Mouse (Mus musculus) left cerebral cortex, adult 8-10 months (tissue): Measurements from ENCODE around the gene Crtc2. TPM values are rescaled to one million over a fixed set of nuclear protein-coding genes. Genes with fewer than 3 reads are reported as not detected.
A peak's percentile ranks its signal among the peaks of the same experiment; 100 is the strongest.

Source experiments
- DNase-seq, 2 experiments: peaks; one replicate each; pipeline ENCODE4 v3.0.0; 2022; ENCODE audit warnings: low spot score in 2 of 2
- total RNA-seq, 4 experiments: library from RNA; stranded (reverse); gene quantifications; 2 replicates each; pipeline ENCODE4 v1.2.4; 2022

Crtc2 gene
- total RNA-seq: 10 to 100 TPM; 33.0 to 41.6 (median 35.8) TPM

DNA sequence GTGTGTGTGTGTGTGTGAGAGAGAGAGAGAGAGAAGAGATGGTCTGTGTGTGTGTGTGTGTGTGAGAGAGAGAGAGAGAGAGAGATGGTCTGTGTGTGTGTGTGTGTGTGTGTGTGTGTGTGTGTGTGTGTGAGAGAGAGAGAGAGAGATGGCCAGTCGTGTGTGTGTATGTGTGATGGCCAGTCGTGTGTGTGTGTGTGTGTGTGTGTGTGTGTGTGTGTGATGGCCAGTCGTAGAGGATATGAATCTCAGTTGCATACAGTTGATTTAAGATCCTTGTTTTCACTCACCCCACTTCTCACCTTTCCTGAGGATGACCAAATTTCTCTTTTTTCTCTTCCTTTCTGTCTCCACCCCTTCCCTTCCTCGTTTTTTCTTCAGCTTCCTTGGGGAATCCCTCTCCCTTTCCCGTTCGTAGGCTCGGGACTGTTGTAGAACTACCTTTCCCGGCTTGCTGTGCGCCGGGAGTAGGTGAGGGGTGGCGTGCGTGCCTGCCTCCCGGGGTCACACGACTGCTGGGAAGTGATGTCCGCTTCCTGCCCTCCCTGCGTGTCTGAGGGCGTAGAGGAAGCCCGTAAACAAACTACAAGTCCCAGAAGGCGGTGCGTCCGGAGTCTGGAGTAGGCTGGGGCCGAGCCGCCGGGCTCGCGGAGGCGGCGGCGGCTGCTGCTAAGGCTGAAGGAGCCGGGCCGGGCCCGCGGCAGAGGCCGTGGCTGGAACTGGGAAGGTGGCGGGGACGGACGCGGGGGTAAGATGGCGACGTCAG, at the start of gene Crtc2:
TSS of gene Crtc2 (plus strand) at position 511 of the 766 bp plus-strand sequence.
- peak; percentile 87 to 99 for DNase-seq

DNA sequence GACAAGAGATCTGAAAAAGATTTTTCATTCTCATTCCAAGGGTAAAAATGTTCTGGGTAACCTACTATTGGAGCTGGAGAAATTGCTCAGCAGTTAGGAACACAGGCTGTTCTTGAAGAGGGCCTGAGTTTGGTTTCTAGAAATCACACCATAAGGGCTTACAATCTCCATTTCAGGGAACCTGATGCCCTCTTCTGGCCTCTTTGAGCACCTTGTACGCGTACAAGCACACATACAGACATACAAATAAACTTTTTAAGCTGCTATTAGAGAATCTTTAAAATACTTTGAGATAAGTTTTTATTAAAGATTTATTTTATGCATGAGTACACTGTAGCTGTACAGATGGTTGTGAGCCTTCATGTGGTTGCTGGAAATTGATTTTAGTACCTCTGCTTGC, 49.4 kb upstream of the Crtc2 start:
- no peak for DNase-seq

DNA sequence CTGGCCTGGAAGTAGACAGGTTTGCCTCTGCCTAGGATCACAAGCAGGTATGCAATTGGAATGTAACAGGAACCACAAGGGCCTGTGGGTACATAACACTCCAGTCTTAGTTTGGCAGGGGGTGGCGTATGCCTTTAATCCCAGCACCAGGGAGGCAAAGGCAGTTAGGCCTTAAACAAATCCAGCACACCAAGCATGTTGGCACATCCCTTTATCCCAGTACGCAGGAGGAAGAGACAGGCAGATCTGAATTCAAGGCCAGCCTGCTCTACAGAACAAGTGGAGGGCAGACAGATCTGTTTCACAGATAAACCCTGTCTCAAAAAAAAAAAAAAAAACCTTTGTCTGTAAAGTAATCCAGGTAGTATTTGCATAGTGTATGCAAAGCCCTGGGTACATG, 45.3 kb upstream of the Crtc2 start:
- DNase-seq: no peak

GRCm38 (mm10) chr3:90209908-90210566, 43.9 kb upstream of the Crtc2 start:
- no peak for DNase-seq

GRCm38 (mm10) chr3:90211475-90212398, 42.2 kb upstream of the Crtc2 start:
- DNase-seq: no peak

DNA sequence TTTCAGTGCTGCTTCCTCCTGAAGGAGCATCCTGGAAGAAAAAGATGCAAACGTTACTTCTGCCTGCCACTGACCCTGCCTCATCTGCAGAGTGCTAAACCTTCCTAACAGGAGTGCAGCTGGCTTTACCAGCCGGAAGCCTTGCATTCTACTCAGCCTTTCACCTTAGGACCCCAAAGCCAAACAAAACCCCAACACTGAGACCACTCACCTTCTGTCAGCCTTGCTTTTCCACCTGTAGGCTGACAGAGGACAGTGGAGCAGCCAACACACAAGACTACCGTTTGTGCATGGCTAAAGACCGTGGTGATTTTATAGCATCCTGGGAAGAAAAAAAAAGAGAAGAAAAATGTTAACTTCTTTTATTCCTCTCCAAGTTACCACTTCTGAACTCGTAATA, 41.2 kb upstream of the Crtc2 start:
- DNase-seq: no peak

- peak; percentile 92 to 95 for DNase-seq
Observed at GRCm38 (mm10) chr3:90213377-90213866, 40.5 kb upstream of the Crtc2 start, which contains the start of the genes Rps27 and Rab13. Gene Rps27 (minus strand): TSS chr3:90213651. Gene Rab13 (plus strand): TSS chr3:90213695.

DNA sequence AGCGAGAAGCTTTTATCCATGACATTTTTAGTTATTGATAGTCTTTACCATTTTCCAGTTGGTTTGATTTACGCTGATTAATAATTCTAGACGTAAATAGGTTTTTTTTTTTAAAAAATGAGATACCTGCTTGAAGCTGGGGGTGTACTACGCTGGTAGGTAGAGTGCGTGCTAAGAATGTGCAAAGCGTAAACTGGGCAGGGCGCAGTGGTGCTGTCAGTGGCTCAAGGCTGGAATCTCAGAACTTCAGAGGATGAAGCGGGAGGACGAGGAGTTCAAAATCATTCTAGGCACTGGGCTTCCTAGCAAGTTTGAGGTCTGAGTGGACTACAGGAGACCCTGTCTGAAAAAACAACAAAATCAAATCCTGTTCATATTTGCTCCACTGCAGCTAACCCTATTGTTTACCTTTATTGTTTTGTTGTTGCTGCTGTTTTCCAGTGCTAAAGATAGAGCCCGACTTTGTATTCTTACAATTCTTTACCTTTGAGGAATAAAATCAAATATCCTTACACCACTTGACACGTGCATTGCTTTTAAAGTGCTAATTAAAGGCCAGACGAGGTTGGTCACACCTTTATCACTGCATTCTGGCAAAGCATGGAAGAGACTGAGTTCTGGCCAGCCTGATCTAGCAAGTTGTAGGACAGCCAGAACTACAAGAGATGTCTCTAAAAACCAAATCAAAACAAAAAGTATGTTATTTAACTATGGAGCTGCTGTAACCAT, 39.8 kb upstream of the Crtc2 start:
- peak in 1 of 2 experiments; percentile 23 for DNase-seq

GRCm38 (mm10) chr3:90215825-90216380, 38.1 kb upstream of the Crtc2 start:
- DNase-seq: no peak

- DNase-seq: no peak
Observed at GRCm38 (mm10) chr3:90220088-90220487, 33.9 kb upstream of the Crtc2 start.

GRCm38 (mm10) chr3:90220531-90220951, 33.4 kb upstream of the Crtc2 start:
- DNase-seq: peak in 1 of 2 experiments; percentile 26

DNA sequence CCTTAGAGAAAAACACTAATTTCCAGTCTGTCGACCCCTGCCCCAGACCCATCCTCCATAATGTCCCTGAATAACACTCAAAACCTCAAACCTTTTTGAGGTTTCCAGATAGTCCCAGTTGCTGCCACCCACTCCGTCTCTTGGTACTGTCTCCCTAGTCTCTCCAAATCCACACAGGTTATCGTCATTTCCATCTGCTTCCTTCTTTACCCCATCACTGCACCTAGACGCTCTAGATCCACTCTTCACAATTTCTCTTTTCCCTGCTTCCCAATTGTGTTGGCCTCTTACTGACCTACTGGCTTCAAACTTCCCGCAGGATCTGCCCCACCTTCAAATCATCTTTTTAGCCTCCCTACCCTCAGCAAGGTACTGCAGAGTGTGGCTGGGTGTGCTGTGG, 32.8 kb upstream of the Crtc2 start:
- no peak for DNase-seq

- no peak for DNase-seq
Observed at GRCm38 (mm10) chr3:90222455-90222854, 31.5 kb upstream of the Crtc2 start.

GRCm38 (mm10) chr3:90222941-90223340, 31.0 kb upstream of the Crtc2 start:
- DNase-seq: no peak

DNA sequence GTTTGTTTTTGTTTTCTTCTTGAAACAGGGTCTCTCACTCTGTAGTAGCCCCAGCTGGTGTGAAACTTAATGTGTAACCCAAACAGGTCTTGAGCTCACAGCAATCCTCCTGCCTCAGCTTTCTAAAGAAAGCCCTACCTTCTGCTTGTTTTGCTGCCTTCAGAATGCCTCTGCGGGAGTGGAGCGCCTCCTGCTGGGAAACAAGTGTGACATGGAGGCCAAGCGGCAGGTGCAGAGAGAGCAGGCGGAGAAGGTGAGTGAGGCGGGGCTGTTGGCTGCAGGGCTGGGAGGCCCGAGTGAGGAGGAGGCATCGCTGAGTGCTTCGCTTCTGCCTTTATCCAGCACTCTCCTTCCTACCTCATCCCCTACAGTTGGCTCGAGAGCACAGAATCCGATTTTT, 29.6 kb upstream of the Crtc2 start:
- DNase-seq: no peak

DNA sequence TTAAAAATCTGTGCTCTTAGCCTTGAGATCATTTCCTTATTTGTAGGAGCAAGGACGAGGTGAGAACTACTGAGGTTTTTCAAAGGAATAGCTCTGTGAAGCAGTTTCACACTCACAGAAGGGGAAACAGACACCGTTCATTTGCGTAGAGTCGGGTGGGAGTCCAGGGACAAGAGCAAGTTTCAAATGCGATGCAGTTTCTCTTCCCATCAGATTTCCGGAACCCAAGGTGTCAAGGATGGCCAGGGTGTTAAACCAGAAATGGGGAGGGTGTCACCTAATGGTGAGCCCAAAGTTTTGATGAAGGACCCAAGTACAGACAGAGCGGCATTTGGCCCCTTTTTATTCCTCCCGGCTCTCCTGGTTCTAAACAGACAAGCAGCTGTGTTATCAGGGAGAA, 22.9 kb upstream of the Crtc2 start:
- no peak for DNase-seq

DNA sequence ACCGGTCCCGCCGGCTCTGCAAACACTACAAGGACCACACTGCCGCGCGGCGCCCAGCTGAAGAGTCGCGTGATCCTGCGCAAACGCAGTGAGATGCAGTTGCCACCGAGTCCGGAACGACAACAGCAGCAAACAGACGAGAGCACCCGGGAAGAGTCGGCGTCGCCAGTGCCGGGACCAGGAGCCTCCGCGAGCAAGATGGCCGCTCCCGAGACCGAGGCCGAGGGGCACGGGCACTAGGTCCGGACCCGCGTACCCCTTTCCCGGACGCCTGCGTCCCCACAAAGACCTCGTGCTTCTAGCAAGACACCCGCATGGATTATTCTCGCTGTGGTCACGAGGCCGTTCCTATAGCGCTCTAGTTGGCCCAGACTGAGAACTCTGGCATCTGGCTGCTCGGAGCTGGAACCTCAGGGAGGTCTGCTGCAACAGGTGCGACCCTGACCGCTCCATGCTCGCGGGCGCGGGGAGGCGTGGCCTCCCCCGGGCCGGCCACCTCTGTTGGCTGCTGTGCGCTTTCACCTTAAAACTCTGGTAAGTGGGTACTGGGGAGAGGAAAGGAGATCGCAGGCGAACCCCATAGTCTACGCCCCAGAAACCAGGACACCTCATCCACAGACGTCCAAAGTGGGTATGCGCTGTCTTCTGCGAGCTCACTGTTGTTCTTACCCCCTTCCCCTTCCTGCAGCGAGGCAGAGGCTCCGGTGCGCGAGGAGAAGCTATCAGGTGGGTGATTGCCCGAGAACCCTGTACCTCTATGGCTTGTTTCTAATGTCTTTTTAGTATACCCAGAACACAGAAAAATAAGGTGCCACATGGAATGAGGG, 22.2 kb upstream of the Crtc2 start, which contains the start of gene Jtb:
TSS of gene Jtb (plus strand) at position 91 of the 827 bp plus-strand sequence.
- peak; percentile 90 to 96 for DNase-seq

- no peak for DNase-seq
Observed at GRCm38 (mm10) chr3:90241251-90241650, 12.7 kb upstream of the Crtc2 start.

- DNase-seq: no peak
Observed at GRCm38 (mm10) chr3:90241669-90242358, 12.1 kb upstream of the Crtc2 start.
